Mouse (Mus musculus) liver, postnatal 0 days (tissue): ENCODE measurements around the gene Rngtt.

ENCODE experiments used
- CTCF ChIP-seq: sonication (generic); IDR thresholded peaks from 2 replicates; pipeline ENCODE4 v1.5.1; 2016; ENCODE audit warnings: antibody characterized with exemption, low read depth
- EP300 ChIP-seq: IDR thresholded peaks from 2 replicates; pipeline ENCODE4 v1.6.1; 2016; ENCODE audit warnings: antibody characterized with exemption, low read depth, mild to moderate bottlenecking

- TF ChIP-seq CTCF (peak; percentile 30), EP300 (no peak)
These were observed 7.1 kb upstream of the Rngtt start for GRCm38 (mm10) chr4:33303057-33303456.
